Mouse (Mus musculus) erythroblast, adult 5-6 weeks (primary cell): Measurements from ENCODE around the gene Grin2c. TPM values are rescaled to one million over a fixed set of nuclear protein-coding genes. Genes with fewer than 3 reads are reported as not detected.

Source experiments
- ATAC-seq: replicated peaks from 2 replicates; pipeline ENCODE4 v1.8.0; 2016; ENCODE audit warnings: moderate number of reproducible peaks, mild to moderate bottlenecking, moderate TSS enrichment, inconsistent platforms; ENCODE audit not compliant: poor library complexity, low FRiP score, severe bottlenecking
- total RNA-seq, 2 experiments: library from RNA; stranded (forward) in 1 of 2; stranded (reverse) in 1 of 2; fragments of 150-400 nt in 1 of 2; fragments of 200-764, 138-1000 nt in 1 of 2; gene quantifications; 2 replicates each; pipeline versions ENCODE4 v1.2.3 to v1.2.4; 2015 to 2017; ENCODE audit warnings: low replicate concordance in 2 of 2

The Grin2c gene
- total RNA-seq (2015; ENCODE audit: low replicate concordance) (not detected in 2 replicates), total RNA-seq (2017; ENCODE audit: low replicate concordance) (not detected in 2 replicates)

- ATAC-seq: no peak
Measured at GRCm38 (mm10) chr11:115267061-115267883, at the start of gene Grin2c. Grin2c (minus strand) TSS chr11:115267243.

- no peak for ATAC-seq
Measured at GRCm38 (mm10) chr11:115314249-115314648, 47.2 kb upstream of the Grin2c start.

GRCm38 (mm10) chr11:115308781-115309180, 41.7 kb upstream of the Grin2c start:
- no peak for ATAC-seq

- ATAC-seq: no peak
Measured at GRCm38 (mm10) chr11:115306863-115307262, 39.8 kb upstream of the Grin2c start, which contains the start of gene Otop2. Otop2 (plus strand) TSS chr11:115307163.

- no peak for ATAC-seq
Measured at GRCm38 (mm10) chr11:115303167-115303566, 36.1 kb upstream of the Grin2c start.

GRCm38 (mm10) chr11:115301351-115301750, 34.3 kb upstream of the Grin2c start:
- ATAC-seq: no peak

GRCm38 (mm10) chr11:115300745-115301144, 33.7 kb upstream of the Grin2c start:
- no peak for ATAC-seq

- no peak for ATAC-seq
Measured at GRCm38 (mm10) chr11:115298160-115298559, 31.1 kb upstream of the Grin2c start.

- ATAC-seq: 0 out of 2 replicates have a peak, but pooled peaks have one; percentile 28
Measured at GRCm38 (mm10) chr11:115297214-115297826, 30.3 kb upstream of the Grin2c start, which contains the start of gene Fads6. Fads6 (minus strand) TSS chr11:115297663.

GRCm38 (mm10) chr11:115296471-115297210, 29.6 kb upstream of the Grin2c start:
- no peak for ATAC-seq

GRCm38 (mm10) chr11:115295939-115296338, 28.9 kb upstream of the Grin2c start:
- no peak for ATAC-seq

GRCm38 (mm10) chr11:115292631-115293375, 25.8 kb upstream of the Grin2c start:
- no peak for ATAC-seq

GRCm38 (mm10) chr11:115291503-115291902, 24.5 kb upstream of the Grin2c start:
- ATAC-seq: no peak

GRCm38 (mm10) chr11:115290919-115291318, 23.9 kb upstream of the Grin2c start:
- no peak for ATAC-seq

- ATAC-seq: no peak
Measured at GRCm38 (mm10) chr11:115290314-115290713, 23.3 kb upstream of the Grin2c start.

GRCm38 (mm10) chr11:115289885-115290284, 22.8 kb upstream of the Grin2c start:
- ATAC-seq: no peak

GRCm38 (mm10) chr11:115288305-115288704, 21.3 kb upstream of the Grin2c start:
- no peak for ATAC-seq

- no peak for ATAC-seq
Measured at GRCm38 (mm10) chr11:115287386-115287785, 20.3 kb upstream of the Grin2c start.

GRCm38 (mm10) chr11:115286201-115286993, 19.4 kb upstream of the Grin2c start:
- no peak for ATAC-seq
